Mouse (Mus musculus) forebrain, embryonic 11.5 days (tissue): ENCODE measurements around the gene Kcnip4. TPM values are rescaled to one million over a fixed set of nuclear protein-coding genes. Genes with fewer than 3 reads are reported as not detected.
A peak's percentile ranks its signal among the peaks of the same experiment; 100 is the strongest.

ENCODE experiments used
- ATAC-seq: fragments of 200-750 bp; cut with Nextera tagmentation; replicated peaks from 2 replicates; pipeline ENCODE4 v1.8.0; 2017; ENCODE audit warnings: moderate TSS enrichment; ENCODE audit not compliant: low FRiP score
- DNase-seq: peaks from one replicate; pipeline ENCODE4 v3.0.0-alpha.2; 2017; ENCODE audit warnings: low spot score
- H3K27ac ChIP-seq: fragments of 300-500 bp; sonication (generic); 2 replicates; pipeline ENCODE4 v1.5.1; 2014; ENCODE audit warnings: low read depth, low read length
- H3K27me3 ChIP-seq: fragments of 300-500 bp; sonication (generic); 2 replicates; pipeline ENCODE4 v1.6.1; 2014; ENCODE audit warnings: mild to moderate bottlenecking, low read length, mixed read lengths; ENCODE audit not compliant: control insufficient read depth, insufficient read depth
- H3K36me3 ChIP-seq: fragments of 300-500 bp; sonication (generic); 2 replicates; pipeline ENCODE4 v1.6.1; 2014; ENCODE audit warnings: mild to moderate bottlenecking, low read length, moderate library complexity, mixed read lengths; ENCODE audit not compliant: control insufficient read depth, insufficient read depth
- H3K4me1 ChIP-seq: fragments of 300-500 bp; sonication (generic); replicated peaks from 2 replicates; pipeline ENCODE4 v1.6.1; 2014; ENCODE audit warnings: low read length, mixed read lengths; ENCODE audit not compliant: control insufficient read depth, insufficient read depth
- H3K4me2 ChIP-seq: fragments of 300-500 bp; sonication (generic); 2 replicates; pipeline ENCODE4 v1.6.1; 2014; ENCODE audit warnings: low read depth, mild to moderate bottlenecking, low read length, moderate library complexity, mixed read lengths; ENCODE audit not compliant: severe bottlenecking
- H3K4me3 ChIP-seq: fragments of 300-500 bp; sonication (generic); 2 replicates; pipeline ENCODE4 v1.5.1; 2014; ENCODE audit warnings: low read depth, low read length
- H3K9ac ChIP-seq: fragments of 300-500 bp; sonication (generic); 2 replicates; pipeline ENCODE4 v1.6.1; 2014; ENCODE audit warnings: low read length
- H3K9me3 ChIP-seq: fragments of 300-500 bp; sonication (generic); 2 replicates; pipeline ENCODE4 v1.6.1; 2016; ENCODE audit warnings: low read length, mixed read lengths; ENCODE audit not compliant: control insufficient read depth
- WGBS: fragments of 180-500 bp; shearing (Covaris S2); extraction: QIAGEN DNeasy Blood & Tissue Kit; methylation state at CpG from one replicate; pipeline ENCODE4 v1.1.7; 2014; 5-methylcytosine and 5-hydroxymethylcytosine counted together
- polyA plus RNA-seq: library from polyadenylated mRNA; unstranded; fragments of >200 nt; fragmentation: Nextera tagmentation; extraction: Ambion mirVana; gene quantifications from 2 replicates; pipeline ENCODE4 v1.2.1, GENCODE M21; 2014

Kcnip4 gene
- polyA plus RNA-seq, 1 experiment from 2014 or later, result 1.7 TPM

DNA sequence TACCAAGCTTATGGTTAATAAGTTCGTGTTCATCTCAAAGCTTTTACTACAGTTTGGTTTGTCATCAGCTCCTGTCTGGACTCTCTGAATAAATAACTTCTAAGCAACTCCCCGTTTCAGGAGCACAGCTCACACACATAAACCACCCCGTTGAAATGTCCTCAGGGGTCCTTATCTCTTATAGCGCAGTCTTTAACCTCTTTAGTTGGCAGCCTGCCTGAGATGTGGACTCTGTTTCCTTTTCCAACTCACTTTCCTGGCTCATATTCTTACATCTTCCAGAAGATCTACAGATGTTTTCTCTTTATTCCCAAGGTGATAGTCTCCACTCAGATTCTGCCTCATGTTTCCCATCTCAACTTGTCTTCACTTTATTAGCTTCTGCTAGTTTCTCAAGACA is 1116.4 kb downstream of the Kcnip4 start:
- Histone ChIP-seq H3K4me2 (no peak overlapping the region), H3K9me3 (no peaks in the 10 kb centered on the region), H3K27me3 (no peaks in the 10 kb centered on the region), H3K4me3 (no peak overlapping the region), H3K36me3 (no peaks in the 10 kb centered on the region), H3K9ac (no peak overlapping the region), H3K4me1 (no peaks in the 10 kb centered on the region), H3K27ac (no peak overlapping the region)
- 90% methylated on average over 4 of the region's 4 CpGs for WGBS
- no peak for ATAC-seq
- DNase-seq, result no peak

DNA sequence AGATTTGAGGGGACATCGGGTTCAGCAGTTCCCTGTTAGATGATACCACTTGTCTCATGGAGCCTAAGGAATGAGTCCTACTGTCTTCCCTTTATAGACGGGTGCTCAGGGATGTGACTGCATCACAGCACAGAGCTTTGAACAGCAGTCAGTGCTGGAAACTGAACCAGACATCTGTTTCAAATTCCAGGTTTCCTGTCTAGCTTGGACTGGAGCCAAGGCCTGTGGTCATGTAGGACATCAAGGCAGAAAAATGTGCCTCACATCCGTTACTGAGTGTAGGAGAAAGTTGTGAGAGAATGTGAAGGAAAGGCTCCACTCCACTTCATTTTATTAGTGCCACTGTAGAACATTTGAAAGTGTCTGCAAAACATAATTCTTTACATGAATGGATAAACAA is 1122.2 kb downstream of the Kcnip4 start:
- Histone ChIP-seq H3K9ac (no peak overlapping the region), H3K4me2 (no peak overlapping the region), H3K9me3 (no peaks in the 10 kb centered on the region), H3K4me3 (no peak overlapping the region), H3K4me1 (no peaks in the 10 kb centered on the region), H3K27ac (no peak overlapping the region), H3K27me3 (no peaks in the 10 kb centered on the region), H3K36me3 (no peaks in the 10 kb centered on the region)
- no peak for DNase-seq
- ATAC-seq, result no peak
- WGBS, result 81% methylated on average over 3 of the region's 3 CpGs

DNA sequence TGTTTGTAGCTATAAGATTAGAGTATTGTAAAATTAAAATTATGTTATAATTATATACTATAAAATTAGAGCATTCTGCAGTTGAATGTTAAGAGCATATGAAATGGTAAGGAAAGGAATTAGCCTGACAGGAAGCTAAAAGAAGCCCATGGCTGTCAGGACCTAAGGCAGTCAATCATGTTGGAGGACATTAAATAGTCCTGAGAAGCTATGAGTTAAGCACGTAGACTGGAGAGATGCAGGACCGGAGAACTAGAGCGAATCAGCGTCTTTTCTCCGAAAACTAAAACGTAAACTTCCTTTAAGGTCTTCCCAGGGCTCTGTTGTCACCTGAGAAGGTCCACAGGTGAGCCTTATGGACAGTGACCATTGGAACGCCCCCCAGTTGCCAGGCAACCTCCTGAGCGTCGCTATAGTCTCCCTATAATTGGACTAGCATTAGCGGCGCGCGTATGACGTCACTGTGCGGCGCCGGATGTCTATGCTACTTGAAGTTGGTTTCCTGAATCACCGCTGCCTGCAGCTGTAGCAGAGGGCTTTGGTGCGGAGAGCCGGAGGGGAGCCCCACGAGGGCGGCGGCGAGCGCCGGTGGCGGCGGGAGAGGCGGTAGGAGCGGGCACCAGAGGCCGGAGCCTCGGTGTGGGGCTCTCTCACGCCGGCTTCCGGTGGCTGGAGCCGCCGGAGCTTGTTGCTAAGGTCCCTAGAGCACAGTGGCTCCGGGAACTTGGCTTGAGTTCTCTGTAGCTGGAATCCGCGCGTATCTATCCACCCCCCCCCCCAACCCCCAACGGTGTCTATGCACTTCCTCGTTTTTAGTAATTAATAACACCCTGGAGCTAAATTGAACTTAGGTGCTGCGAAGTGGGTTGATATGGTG is 1152.6 kb downstream of the Kcnip4 start:
- Histone ChIP-seq H3K27ac (no peak overlapping the region), H3K4me3 (peak overlapping the region; percentile 87)

DNA sequence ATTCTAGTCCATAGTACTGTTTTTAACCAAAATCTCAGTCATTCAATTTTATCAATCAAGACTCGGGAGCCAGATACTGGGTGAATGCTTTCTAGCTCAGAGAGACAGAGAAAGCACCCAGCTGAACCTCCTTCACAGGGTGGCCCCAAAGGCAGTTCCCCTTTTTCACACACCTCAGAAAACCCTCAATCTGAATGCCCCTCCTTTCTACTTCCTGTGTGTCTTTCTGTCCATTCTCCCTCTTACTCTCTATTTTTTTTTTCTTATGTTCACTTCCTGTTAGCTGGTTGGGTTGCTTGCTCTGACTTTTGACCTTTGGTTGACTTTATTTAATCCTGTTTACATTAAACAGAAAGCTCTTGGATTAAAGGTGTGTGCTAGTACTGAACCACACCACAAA is 1175.4 kb downstream of the Kcnip4 start:
- 90% methylated on average over 1 of the region's 1 CpGs for whole genome bisulfite sequencing

More for the DNA sequence above, 1152.6 kb downstream of the Kcnip4 start:
- no peaks in the 10 kb centered on the region; the same call in 1 of the 2 replicates for H3K4me1 ChIP-seq
- DNase-seq, result peak; percentile 96
- ATAC-seq, result peak; percentile 100
- no peaks in the 10 kb centered on the region for H3K27me3 ChIP-seq
- H3K4me2 ChIP-seq, result peak overlapping the region; percentile 50
- H3K36me3 ChIP-seq, result no peaks in the 10 kb centered on the region; the same call in 1 of the 2 replicates
- WGBS, result 1% methylated on average over 44 of the region's 44 CpGs
- no peaks in the 10 kb centered on the region for H3K9me3 ChIP-seq
- H3K9ac ChIP-seq, result peak overlapping the region; percentile 84

DNA sequence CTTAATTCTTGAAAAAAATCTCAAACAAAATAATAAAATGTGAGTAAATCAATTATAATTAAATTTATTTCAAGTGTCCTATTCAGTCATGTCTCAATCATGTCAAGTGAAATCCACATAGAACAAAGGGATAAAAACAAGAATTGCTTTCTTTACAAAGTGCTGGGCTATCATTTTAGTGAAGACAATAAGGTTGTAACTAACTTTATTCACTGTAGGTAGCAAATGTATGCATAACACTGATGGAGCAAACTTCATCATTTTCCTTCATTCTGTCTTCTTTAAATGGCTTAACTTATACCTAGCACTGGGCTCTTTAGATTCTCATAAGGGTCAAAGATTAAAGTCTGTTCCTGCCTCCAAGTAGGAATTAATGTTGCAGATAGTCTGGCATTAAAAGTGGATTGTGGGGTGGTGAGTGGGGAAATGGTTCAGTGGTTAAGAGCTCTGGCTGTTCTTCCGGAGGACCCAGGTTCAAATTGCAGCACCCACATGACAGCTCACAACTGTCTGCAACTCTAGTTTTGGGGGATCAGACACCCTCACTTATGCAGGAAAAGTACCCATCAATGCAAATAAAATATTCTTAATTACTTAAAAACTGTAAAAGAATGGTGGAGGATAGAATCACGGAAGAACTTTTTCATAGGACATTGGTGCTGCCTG is 1178.6 kb downstream of the Kcnip4 start:
- H3K9ac ChIP-seq, result no peak overlapping the region
- ATAC-seq (peak; percentile 37; the same call in 1 of the 2 replicates), DNase-seq (no peak)
- H3K9me3 ChIP-seq, result no peaks in the 10 kb centered on the region
- H3K27me3 ChIP-seq, result no peaks in the 10 kb centered on the region
- no peak overlapping the region for H3K4me3 ChIP-seq
- no peak overlapping the region for H3K27ac ChIP-seq
- 89% methylated on average over 2 of the region's 2 CpGs for WGBS
- H3K4me1 ChIP-seq, result no peaks in the 10 kb centered on the region
- H3K4me2 ChIP-seq, result no peak overlapping the region
- H3K36me3 ChIP-seq, result no peaks in the 10 kb centered on the region

More for the DNA sequence above, 1175.4 kb downstream of the Kcnip4 start:
- H3K4me3 ChIP-seq, result no peak overlapping the region
- H3K9ac ChIP-seq, result no peak overlapping the region
- H3K9me3 ChIP-seq, result no peaks in the 10 kb centered on the region
- H3K27ac ChIP-seq, result no peak overlapping the region
- no peaks in the 10 kb centered on the region for H3K36me3 ChIP-seq
- no peak for DNase-seq
- no peak overlapping the region for H3K4me2 ChIP-seq
- ATAC-seq, result no peak
- H3K4me1 ChIP-seq, result no peaks in the 10 kb centered on the region
- no peaks in the 10 kb centered on the region for H3K27me3 ChIP-seq

DNA sequence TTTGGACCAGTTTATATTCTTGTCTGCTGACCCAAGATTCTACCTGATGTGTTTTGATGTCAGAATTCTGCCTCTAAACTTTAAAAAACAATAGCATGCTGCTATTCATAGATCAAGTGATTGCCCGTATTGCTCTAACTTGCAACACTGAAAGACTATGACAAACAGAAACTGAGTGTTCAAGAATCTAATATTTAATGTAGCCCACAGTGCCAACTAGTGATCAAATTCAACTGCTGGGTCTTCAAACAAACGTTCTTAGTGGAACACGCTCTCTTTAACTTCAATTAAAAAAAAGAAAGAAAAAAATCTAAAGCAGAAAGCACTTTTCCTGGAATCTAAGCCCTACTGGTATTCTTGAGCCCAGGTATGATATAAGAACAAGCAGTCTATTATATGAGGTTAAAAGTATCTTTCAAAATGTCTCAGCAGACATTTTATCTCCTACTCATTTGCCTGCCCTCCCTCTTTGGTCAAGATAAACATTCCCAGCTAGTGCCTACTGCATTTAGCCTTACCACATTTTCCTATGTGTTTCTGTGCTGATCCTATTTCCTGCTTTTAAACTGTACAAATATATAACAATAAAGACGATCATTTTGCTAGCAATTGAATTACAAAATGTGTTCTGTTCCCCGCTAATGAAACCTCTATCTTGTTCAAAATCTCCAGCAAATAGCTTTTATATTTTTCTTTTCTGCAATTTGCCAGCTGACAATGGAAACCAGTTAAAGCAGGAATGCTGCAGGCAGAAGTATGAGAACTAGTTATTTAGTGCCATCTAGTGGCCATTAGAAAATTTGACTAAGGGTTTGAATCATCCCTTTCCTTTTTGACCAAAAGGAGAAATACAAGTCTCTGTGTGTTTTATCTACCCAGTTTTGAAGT is 1179.4 kb downstream of the Kcnip4 start:
- no peaks in the 10 kb centered on the region for H3K27me3 ChIP-seq
- no peak overlapping the region for H3K4me2 ChIP-seq
- no peaks in the 10 kb centered on the region for H3K4me1 ChIP-seq
- H3K4me3 ChIP-seq, result no peak overlapping the region
- 56% methylated on average over 5 of the region's 5 CpGs for WGBS
- peak; percentile 82 for ATAC-seq
- no peak overlapping the region for H3K9ac ChIP-seq
- H3K27ac ChIP-seq, result no peak overlapping the region
- no peaks in the 10 kb centered on the region for H3K36me3 ChIP-seq
- no peak for DNase-seq
- H3K9me3 ChIP-seq, result no peaks in the 10 kb centered on the region

DNA sequence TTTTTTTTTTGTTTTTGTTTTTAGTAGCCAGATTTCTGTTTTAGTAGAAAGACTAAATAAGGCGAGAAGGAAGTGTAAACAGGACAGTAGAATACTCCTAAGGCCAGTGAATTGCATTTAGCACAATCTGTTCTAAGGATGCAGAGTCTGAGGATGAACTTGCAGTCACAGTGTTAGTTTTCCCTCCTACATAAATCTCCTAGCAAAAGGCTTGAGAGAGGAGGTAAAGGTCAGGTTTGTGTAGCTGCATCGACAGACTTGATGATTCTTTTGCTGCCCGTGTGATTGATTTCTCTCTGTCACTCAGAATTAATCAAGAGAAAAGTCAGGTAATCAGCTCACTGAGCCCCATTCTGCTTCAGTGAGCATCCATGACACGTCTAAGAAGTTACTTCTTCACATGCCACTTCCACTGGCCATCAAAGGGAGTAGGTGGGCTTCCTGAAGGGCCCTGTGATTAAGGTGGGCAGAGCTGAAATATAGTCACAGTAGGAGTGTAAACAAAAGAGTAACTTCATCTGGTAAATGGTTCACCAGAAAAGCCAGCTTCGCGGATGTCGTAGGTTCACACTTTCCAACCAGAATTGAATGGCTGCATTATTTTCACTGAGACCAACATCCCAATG is 1183.8 kb downstream of the Kcnip4 start:
- Histone ChIP-seq H3K4me1 (no peaks in the 10 kb centered on the region), H3K4me3 (no peak overlapping the region), H3K9ac (no peak overlapping the region), H3K27ac (no peak overlapping the region), H3K27me3 (no peaks in the 10 kb centered on the region), H3K9me3 (no peaks in the 10 kb centered on the region), H3K36me3 (no peaks in the 10 kb centered on the region), H3K4me2 (no peak overlapping the region)
- DNase-seq (no peak), ATAC-seq (no peak)
- WGBS, result 57% methylated on average over 7 of the region's 7 CpGs
